Mouse (Mus musculus): ENCODE measurements at regions not wholly inside any gene's neighbourhood (a gene's known extent, or its start where the extent isn't known, plus 50 kb on each side); places are given as distances from the start of the nearest gene placed in this dataset.

- no peak for DNase-seq
Observed at GRCm38 (mm10) chr14:25137312-25137711, 321.7 kb upstream of the Zmiz1 start.

GRCm38 (mm10) chr14:25138485-25138884, 320.5 kb upstream of the Zmiz1 start:
- no peak for DNase-seq

GRCm38 (mm10) chr14:25141933-25142332, 317.1 kb upstream of the Zmiz1 start:
- DNase-seq = no peak

GRCm38 (mm10) chr14:25143051-25143450, 315.9 kb upstream of the Zmiz1 start:
- no peak for DNase-seq

GRCm38 (mm10) chr14:25147731-25148130, 311.3 kb upstream of the Zmiz1 start:
- DNase-seq = no peak

GRCm38 (mm10) chr14:25150968-25151367, 308.0 kb upstream of the Zmiz1 start:
- no peak for DNase-seq

GRCm38 (mm10) chr14:25151485-25151884, 307.5 kb upstream of the Zmiz1 start:
- DNase-seq = no peak

- DNase-seq = no peak
Observed at GRCm38 (mm10) chr14:25153573-25153972, 305.4 kb upstream of the Zmiz1 start.

GRCm38 (mm10) chr14:25154180-25154579, 304.8 kb upstream of the Zmiz1 start:
- DNase-seq = no peak

- DNase-seq = no peak
Observed at GRCm38 (mm10) chr14:25155008-25155783, 303.8 kb upstream of the Zmiz1 start.

GRCm38 (mm10) chr14:25156171-25156570, 302.8 kb upstream of the Zmiz1 start:
- DNase-seq = no peak

GRCm38 (mm10) chr14:25161684-25162321, 297.2 kb upstream of the Zmiz1 start:
- no peak for DNase-seq

- DNase-seq = no peak
Observed at GRCm38 (mm10) chr14:25166217-25166616, 292.8 kb upstream of the Zmiz1 start.

GRCm38 (mm10) chr14:25167604-25168003, 291.4 kb upstream of the Zmiz1 start:
- no peak for DNase-seq

GRCm38 (mm10) chr14:25168310-25168709, 290.7 kb upstream of the Zmiz1 start:
- DNase-seq = no peak

GRCm38 (mm10) chr14:25173281-25173680, 285.7 kb upstream of the Zmiz1 start:
- DNase-seq = no peak

- no peak for DNase-seq
Observed at GRCm38 (mm10) chr14:25173873-25174272, 285.1 kb upstream of the Zmiz1 start.

GRCm38 (mm10) chr14:25174402-25174801, 284.6 kb upstream of the Zmiz1 start:
- DNase-seq = no peak

- DNase-seq = peak in 1 of 2 experiments; percentile 30
Observed at GRCm38 (mm10) chr14:25176206-25176605, 282.8 kb upstream of the Zmiz1 start.

- no peak for DNase-seq
Observed at GRCm38 (mm10) chr14:25180126-25180525, 278.9 kb upstream of the Zmiz1 start.

GRCm38 (mm10) chr14:25181406-25181805, 277.6 kb upstream of the Zmiz1 start:
- DNase-seq = no peak

- DNase-seq = no peak
Observed at GRCm38 (mm10) chr14:25184042-25184441, 274.9 kb upstream of the Zmiz1 start.

GRCm38 (mm10) chr14:25184875-25185274, 274.1 kb upstream of the Zmiz1 start:
- DNase-seq = no peak

- DNase-seq = no peak
Observed at GRCm38 (mm10) chr14:25185556-25185958, 273.4 kb upstream of the Zmiz1 start.

Data from thymus, adult 18-20 months (tissue).